ENCODE assay signal across 24 mouse cellular contexts in genomic region chr5:150221806-150222205, GRCm38 (mm10).
DNase-seq lines count a peak whose midpoint lies in the region; ATAC-seq and TF ChIP-seq lines count a peak whose summit lies in the region.
"Had no signal": no experiment of that assay in that cellular context is flagged by ENCODE, and none has a peak within 500 bp of the region (broad histone marks: within the 10 kb centered on the region; RNA-seq: fewer than 3 reads in every experiment).

No protein-coding gene starts in this region.

- H3K27me3 ChIP-seq in kidney, embryonic 15.5 days, result no peaks in the 10 kb centered on the region
- H3K27me3 ChIP-seq: embryonic facial prominence, embryonic 13.5 days; embryonic facial prominence, embryonic 15.5 days; forebrain, embryonic 12.5 days; Patski had no signal

- no peak for TF ChIP-seq CTCF in layer of hippocampus, adult 2 months (conservative IDR thresholded peaks at IDR 0.05)

- H3K4me3 ChIP-seq in layer of hippocampus, adult 2 months, result no peak overlapping the region
- no peak overlapping the region for H3K4me3 ChIP-seq in kidney, embryonic 15.5 days (replicated peaks)
- H3K4me3 ChIP-seq: embryonic facial prominence, embryonic 13.5 days; embryonic facial prominence, embryonic 15.5 days; erythroblast, embryonic 14.5 days; forebrain, embryonic 10.5 days; forebrain, embryonic 12.5 days had no signal

- WGBS in kidney, embryonic 15.5 days, result 78% methylated on average over 6 of the region's 6 CpGs

- no peaks in the 10 kb centered on the region for H3K4me1 ChIP-seq in kidney, embryonic 15.5 days
- H3K4me1 ChIP-seq: embryonic facial prominence, embryonic 13.5 days; embryonic facial prominence, embryonic 15.5 days; forebrain, embryonic 10.5 days; forebrain, embryonic 12.5 days had no signal

- H3K27ac ChIP-seq in layer of hippocampus, adult 2 months, result peak overlapping the region; percentile 10; the same call in 1 of the 2 replicates
- H3K27ac ChIP-seq in kidney, embryonic 15.5 days, result no peak overlapping the region
- H3K27ac ChIP-seq: embryonic facial prominence, embryonic 13.5 days; embryonic facial prominence, embryonic 15.5 days; forebrain, embryonic 10.5 days; forebrain, embryonic 12.5 days had no signal

- no peaks in the 10 kb centered on the region for H3K36me3 ChIP-seq in kidney, embryonic 15.5 days
- H3K36me3 ChIP-seq: embryonic facial prominence, embryonic 13.5 days; embryonic facial prominence, embryonic 15.5 days; forebrain, embryonic 10.5 days; forebrain, embryonic 12.5 days had no signal

- H3K9ac ChIP-seq in kidney, embryonic 15.5 days, result no peak overlapping the region
- H3K9ac ChIP-seq: embryonic facial prominence, embryonic 13.5 days; embryonic facial prominence, embryonic 15.5 days; forebrain, embryonic 12.5 days had no signal

- DNase-seq in layer of hippocampus, adult 2 months (ENCODE audit: low spot score in 2 of 2), result no peak
- no peak for DNase-seq in layer of hippocampus, adult 9-11 months
- DNase-seq in MN1 (ENCODE audit: low spot score) (peak; percentile 41), R1 (ENCODE audit: low read depth, low spot score) (peak; percentile 59)
- DNase-seq in gastrocnemius, postnatal 4 days (ENCODE audit: low spot score in 2 of 2), result no peak
- DNase-seq: adrenal gland, adult 2 months; adrenal gland, postnatal 10 days; adrenal gland, postnatal 25 days; cerebellum, adult 11 months; cerebellum, adult 18-20 months; cerebellum, adult 8-10 months; cerebellum, adult 9-11 months; cerebellum, postnatal 14 days; cerebellum, postnatal 36 days; embryo, embryonic 11 days had no signal

- ATAC-seq in kidney, embryonic 15.5 days (replicated peaks; ENCODE audit: low FRiP score), result no peak
- ATAC-seq: forebrain, embryonic 14.5 days; forebrain, embryonic 16.5 days; Patski had no signal

- H3K9me3 ChIP-seq in kidney, embryonic 15.5 days (replicated peaks), result no peaks in the 10 kb centered on the region
- H3K9me3 ChIP-seq: embryonic facial prominence, embryonic 15.5 days; forebrain, embryonic 10.5 days; forebrain, embryonic 12.5 days had no signal

- H3K4me2 ChIP-seq in kidney, embryonic 15.5 days, result no peak overlapping the region
- H3K4me2 ChIP-seq: embryonic facial prominence, embryonic 13.5 days; embryonic facial prominence, embryonic 15.5 days; forebrain, embryonic 12.5 days had no signal

Comparison
In these comparisons a context has a peak if more than half of its experiments do, and no peak if none do; other contexts are left out.
1. DNase-seq: peak in MN1 (single experiment) and R1 (single experiment); none in layer of hippocampus, adult 2 months (0 of 2), layer of hippocampus, adult 9-11 months (single experiment) and gastrocnemius, postnatal 4 days (0 of 2).